Mouse (Mus musculus) kidney, postnatal 25 days (tissue): ENCODE data around the gene Nrbf2.

ENCODE experiments used
- DNase-seq, 2 experiments: peaks; one replicate each; pipeline ENCODE4 v3.0.0; 2021; ENCODE audit warnings: mixed read lengths in 2 of 2

Gene Nrbf2

GRCm38 (mm10) chr10:67285176-67285814, at the start of gene Nrbf2:
Nrbf2 (minus strand) TSS chr10:67285305.
- DNase-seq, result peak; percentile 96 to 97

GRCm38 (mm10) chr10:67330580-67330979, 45.5 kb upstream of the Nrbf2 start:
- no peak for DNase-seq

GRCm38 (mm10) chr10:67329661-67330060, 44.6 kb upstream of the Nrbf2 start:
- no peak for DNase-seq

GRCm38 (mm10) chr10:67328208-67328607, 43.1 kb upstream of the Nrbf2 start:
- no peak for DNase-seq

- DNase-seq, result no peak
Observed at GRCm38 (mm10) chr10:67324036-67324435, 38.9 kb upstream of the Nrbf2 start.

GRCm38 (mm10) chr10:67321396-67321795, 36.3 kb upstream of the Nrbf2 start:
- DNase-seq, result no peak

- no peak for DNase-seq
Observed at GRCm38 (mm10) chr10:67320207-67320859, 35.2 kb upstream of the Nrbf2 start.

- DNase-seq, result no peak
Observed at GRCm38 (mm10) chr10:67319016-67319725, 34.1 kb upstream of the Nrbf2 start.

GRCm38 (mm10) chr10:67317931-67318460, 32.9 kb upstream of the Nrbf2 start:
- peak; percentile 71 to 74 for DNase-seq

GRCm38 (mm10) chr10:67314811-67315435, 29.8 kb upstream of the Nrbf2 start:
- peak; percentile 53 to 56 for DNase-seq

GRCm38 (mm10) chr10:67312456-67312855, 27.4 kb upstream of the Nrbf2 start:
- peak in 1 of 2 experiments; percentile 20 for DNase-seq

- DNase-seq, result peak; percentile 77 to 84
Observed at GRCm38 (mm10) chr10:67311277-67311959, 26.3 kb upstream of the Nrbf2 start.

GRCm38 (mm10) chr10:67309483-67310138, 24.5 kb upstream of the Nrbf2 start:
- DNase-seq, result no peak

- no peak for DNase-seq
Observed at GRCm38 (mm10) chr10:67302340-67302739, 17.2 kb upstream of the Nrbf2 start.

GRCm38 (mm10) chr10:67301046-67301445, 15.9 kb upstream of the Nrbf2 start:
- peak in 1 of 2 experiments; percentile 13 for DNase-seq

GRCm38 (mm10) chr10:67299285-67299684, 14.2 kb upstream of the Nrbf2 start:
- DNase-seq, result no peak

- DNase-seq, result no peak
Observed at GRCm38 (mm10) chr10:67298856-67299255, 13.8 kb upstream of the Nrbf2 start.

GRCm38 (mm10) chr10:67297175-67297855, 12.2 kb upstream of the Nrbf2 start:
- no peak for DNase-seq

GRCm38 (mm10) chr10:67296482-67297152, 11.5 kb upstream of the Nrbf2 start:
- no peak for DNase-seq

GRCm38 (mm10) chr10:67295938-67296466, 10.9 kb upstream of the Nrbf2 start:
- DNase-seq, result no peak
